Mouse (Mus musculus) olfactory bulb, adult 2 months (tissue): ENCODE measurements at regions not wholly inside any gene's neighbourhood (a gene's known extent, or its start where the extent isn't known, plus 50 kb on each side); places are given as distances from the start of the nearest gene placed in this dataset.

Experiments used
- CTCF ChIP-seq: fragments of 200-500 bp; IDR thresholded peaks from 2 replicates; pipeline ENCODE4 v1.5.1; 2012; ENCODE audit warnings: low read depth, mild to moderate bottlenecking, low read length, moderate library complexity; ENCODE audit not compliant: insufficient read depth
- POLR2A ChIP-seq: fragments of 200-500 bp; IDR thresholded peaks from 2 replicates; pipeline ENCODE4 v1.6.1; 2012; ENCODE audit warnings: mild to moderate bottlenecking, low read depth, low read length, moderate library complexity; ENCODE audit not compliant: insufficient read depth

DNA sequence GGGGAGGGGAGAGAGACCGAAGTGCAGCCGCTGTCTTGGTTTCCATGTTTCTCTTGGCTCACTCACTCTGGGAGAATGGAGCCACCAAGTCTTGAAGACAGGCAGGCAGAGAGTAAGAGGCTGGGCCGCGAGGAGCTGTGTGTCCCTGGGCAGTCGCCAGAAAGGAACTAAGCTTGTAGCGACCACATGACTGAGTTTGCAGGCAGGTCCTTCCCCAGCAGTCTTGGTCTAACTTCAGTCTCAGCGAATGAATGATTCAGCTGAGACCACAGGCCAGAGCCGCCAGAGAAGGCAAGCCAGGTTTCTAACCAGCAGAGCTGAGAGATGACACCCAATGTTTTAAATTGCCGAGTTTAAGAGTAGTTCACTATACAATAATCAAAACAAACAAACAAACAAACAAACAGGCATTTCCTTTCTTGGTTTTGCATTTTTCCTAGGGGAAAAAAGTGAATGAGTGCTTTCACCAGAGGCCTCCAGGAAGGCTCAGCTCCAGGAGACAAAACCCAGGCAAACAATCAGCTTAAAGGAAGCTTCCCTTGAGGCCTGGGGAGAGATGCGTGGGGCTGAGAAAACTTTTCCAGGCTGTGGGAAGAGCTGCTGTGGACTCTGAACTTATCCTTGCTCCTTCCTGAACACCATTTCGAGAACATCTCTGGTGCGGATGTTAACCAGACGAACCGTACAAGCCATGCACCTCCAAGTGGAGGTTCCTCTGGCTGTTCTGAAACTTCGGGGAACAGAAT lies 82.1 kb downstream of the Vcpkmt start:
- TF ChIP-seq POLR2A: no peak
- no peak for TF ChIP-seq CTCF
